In the genomic region with DNA sequence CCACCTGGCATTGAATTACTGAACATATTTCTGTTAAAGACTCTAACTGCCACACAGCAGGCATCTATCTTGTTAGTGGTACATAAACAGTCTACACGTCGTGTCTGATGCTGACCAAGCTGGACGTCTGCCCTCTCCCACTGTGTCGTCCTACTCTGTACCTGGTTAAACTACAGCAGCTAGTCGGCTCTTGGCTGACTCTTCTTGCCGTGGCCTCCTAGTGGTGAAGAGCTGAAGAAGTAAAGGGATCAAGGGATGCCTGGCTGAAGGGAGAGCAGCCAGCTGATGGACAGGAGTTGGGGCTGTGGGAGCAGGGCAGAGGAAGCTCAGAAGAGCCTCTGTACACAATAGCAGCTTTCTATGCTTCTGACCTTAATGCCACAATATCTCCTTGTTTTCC, we compare ENCODE assay signal across 8 mouse cellular contexts. TPM values are rescaled to one million over a fixed set of nuclear protein-coding genes. Genes with fewer than 3 reads are reported as not detected.
DNase-seq lines count a peak whose midpoint lies in the region; ATAC-seq and TF ChIP-seq lines count a peak whose summit lies in the region.
"Had no signal": no experiment of that assay in that cellular context is flagged by ENCODE, and none has a peak within 500 bp of the region (broad histone marks: within the 10 kb centered on the region; RNA-seq: fewer than 3 reads in every experiment).

No protein-coding gene starts in this region.

- no peaks in the 10 kb centered on the region for H3K36me3 ChIP-seq in kidney, adult 2 months (ENCODE audit: control insufficient read depth, insufficient read depth, low read length)
- no peaks in the 10 kb centered on the region for H3K36me3 ChIP-seq in kidney, embryonic 15.5 days
- H3K36me3 ChIP-seq: embryonic facial prominence, embryonic 12.5 days had no signal

- no peak for TF ChIP-seq POLR2A in kidney, adult 2 months (IDR thresholded peaks at IDR 0.05; ENCODE audit: low read depth, low read length)

- no peak for ATAC-seq in kidney, embryonic 15.5 days (replicated peaks; ENCODE audit: low FRiP score)
- ATAC-seq in hematopoietic stem cell, adult 5-6 weeks (replicated peaks in 1 of 2; ENCODE audit: insufficient read depth in 1 of 2, low FRiP score in 2 of 2, low TSS enrichment in 1 of 2, low read depth in 1 of 2, poor library complexity in 2 of 2, severe bottlenecking in 2 of 2): peak; percentile 49 to 71; a peak in 2 of 4 replicates

- H3K9ac ChIP-seq in kidney, embryonic 15.5 days: no peak overlapping the region
- H3K9ac ChIP-seq: embryonic facial prominence, embryonic 12.5 days had no signal

- no peak overlapping the region for H3K27ac ChIP-seq in kidney, adult 2 months (ENCODE audit: insufficient read depth, low read depth, low read length)
- no peak overlapping the region for H3K27ac ChIP-seq in kidney, embryonic 15.5 days
- H3K27ac ChIP-seq: embryonic facial prominence, embryonic 12.5 days had no signal

- DNase-seq in kidney, adult 2 months: peak; percentile 21
- DNase-seq in CD4-positive, CD25-positive, alpha-beta regulatory T cell, adult 2 months (ENCODE audit: low read depth, low spot score): peak; percentile 43
- peak; percentile 18 for DNase-seq in adrenal gland, postnatal 10 days
- DNase-seq in testis, postnatal 10 days (ENCODE audit: low spot score): peak; percentile 46
- no peak for DNase-seq in gastrocnemius, postnatal 36 days

- no peaks in the 10 kb centered on the region for H3K9me3 ChIP-seq in kidney, embryonic 15.5 days (replicated peaks)
- H3K9me3 ChIP-seq: embryonic facial prominence, embryonic 12.5 days had no signal

- TF ChIP-seq CTCF in kidney, adult 2 months (conservative IDR thresholded peaks at IDR 0.05; ENCODE audit: insufficient read depth, insufficient read length, low read depth, low read length): peak; percentile 57

- 21% methylated on average over 6 of the region's 6 CpGs for WGBS in kidney, adult 2 months
- 33% methylated on average over 6 of the region's 6 CpGs for WGBS in kidney, embryonic 15.5 days

- H3K4me1 ChIP-seq in kidney, adult 2 months (ENCODE audit: control insufficient read depth, insufficient read depth, low read length): no peaks in the 10 kb centered on the region
- no peaks in the 10 kb centered on the region for H3K4me1 ChIP-seq in kidney, embryonic 15.5 days
- H3K4me1 ChIP-seq: embryonic facial prominence, embryonic 12.5 days had no signal

- H3K4me3 ChIP-seq in kidney, adult 2 months (ENCODE audit: insufficient read depth, low read depth, low read length): no peak overlapping the region
- no peak overlapping the region for H3K4me3 ChIP-seq in kidney, embryonic 15.5 days (replicated peaks)
- H3K4me3 ChIP-seq: embryonic facial prominence, embryonic 12.5 days had no signal

- no peaks in the 10 kb centered on the region for H3K27me3 ChIP-seq in kidney, adult 2 months (replicated peaks; ENCODE audit: control insufficient read depth, insufficient read depth, low read length)
- H3K27me3 ChIP-seq in kidney, embryonic 15.5 days: no peaks in the 10 kb centered on the region
- H3K27me3 ChIP-seq: embryonic facial prominence, embryonic 12.5 days had no signal

- intact Hi-C loops in gastrocnemius, postnatal 36 days (cut with DNase I): no loop called here

- no peak overlapping the region for H3K4me2 ChIP-seq in kidney, embryonic 15.5 days
- H3K4me2 ChIP-seq: embryonic facial prominence, embryonic 12.5 days had no signal

RNA-seq across cellular contexts. Expression of gene Il1b, which starts 22.6 kb away (rescaled TPM):
- polyA plus RNA-seq in kidney, adult 2 months (2012; rRNA removed): 0.60 and 0.72 TPM in 2 replicates
- not detected in 2 replicates for polyA plus RNA-seq in kidney, embryonic 15.5 days (2015; fragmentation: Nextera tagmentation; extraction: Ambion mirVana)
- total RNA-seq in adrenal gland, postnatal 10 days (2021): under 1 TPM; 0.55 to 0.63 TPM
- total RNA-seq in hematopoietic stem cell, adult 5-6 weeks (2017): 3.0 and 14.1 TPM in 2 replicates
- not detected for total RNA-seq in gastrocnemius, postnatal 36 days (2021)
- polyA plus RNA-seq: embryonic facial prominence, embryonic 12.5 days had no signal

Comparison
In these comparisons a context has a peak if more than half of its experiments do, and no peak if none do; other contexts are left out.
1. DNase-seq: peak in kidney, adult 2 months (single experiment), CD4-positive, CD25-positive, alpha-beta regulatory T cell, adult 2 months (single experiment), adrenal gland, postnatal 10 days (single experiment) and testis, postnatal 10 days (single experiment); none in gastrocnemius, postnatal 36 days (0 of 2).